Mouse (Mus musculus) cortical plate, adult 2 months (tissue): ENCODE data around the gene Ggcx.

Experiments
- CTCF ChIP-seq: fragments of 200-500 bp; IDR thresholded peaks from 2 replicates; pipeline ENCODE4 v1.5.1; 2011; ENCODE audit warnings: mild to moderate bottlenecking, control low read depth, low read length; ENCODE audit not compliant: insufficient read depth; ENCODE audit errors: extremely low read depth
- POLR2A ChIP-seq: fragments of 200-500 bp; IDR thresholded peaks from 2 replicates; pipeline ENCODE4 v1.6.1; 2011; ENCODE audit warnings: mild to moderate bottlenecking, low read length, control low read depth; ENCODE audit not compliant: insufficient read depth; ENCODE audit errors: extremely low read depth

- no peak for TF ChIP-seq CTCF
- TF ChIP-seq POLR2A: no peak
These were observed 44.6 kb upstream of the Ggcx start for GRCm38 (mm10) chr6:72369557-72369956.
